Mouse (Mus musculus) forelimb bud, embryonic 11.5 days (tissue): ENCODE results near the gene Chrnb2.
"Not testable (repeated sequence)": the region's sequence is repeated elsewhere in the genome, so short reads cannot be mapped to it uniquely, and the experiment has no call there.

Source experiments
- DNase-seq: peaks from one replicate; pipeline ENCODE4 v3.0.0-alpha.2; 2012; ENCODE audit warnings: low read depth, low spot score

Chrnb2 gene

DNA sequence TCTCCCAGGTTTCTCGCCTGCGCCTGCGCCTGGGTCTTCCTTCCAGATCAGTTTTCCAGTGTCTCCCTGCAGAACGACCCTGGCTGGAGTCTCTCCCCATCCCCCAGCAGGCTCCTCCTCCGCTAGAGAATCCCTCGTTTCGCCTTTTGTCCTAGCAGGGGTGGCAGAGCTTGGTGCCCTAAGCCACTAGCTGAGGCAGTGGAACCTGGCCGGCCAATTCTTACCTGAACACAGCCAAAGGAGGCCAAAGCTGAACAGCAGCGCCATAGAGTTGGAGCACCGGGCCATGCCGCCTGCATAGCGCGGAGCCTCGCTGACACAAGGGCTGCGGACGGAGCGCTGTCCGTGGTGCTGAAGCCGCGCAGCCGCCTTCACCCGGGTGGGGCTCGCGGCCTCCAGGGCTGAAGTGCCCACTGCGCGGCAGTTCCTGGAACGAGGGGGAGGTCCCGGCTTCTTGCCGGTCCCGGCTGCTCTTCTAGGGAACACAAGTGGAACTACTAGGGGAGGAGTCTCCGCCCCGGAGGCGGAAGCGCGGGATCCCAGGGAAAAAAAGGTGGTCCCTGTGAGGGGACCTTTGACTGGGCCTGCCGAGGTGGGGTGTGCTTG lies at the start of gene Chrnb2:
Gene Chrnb2, minus strand, starts transcription at position 514 of the 606 bp plus-strand sequence.
- DNase-seq = peak; percentile 90

DNA sequence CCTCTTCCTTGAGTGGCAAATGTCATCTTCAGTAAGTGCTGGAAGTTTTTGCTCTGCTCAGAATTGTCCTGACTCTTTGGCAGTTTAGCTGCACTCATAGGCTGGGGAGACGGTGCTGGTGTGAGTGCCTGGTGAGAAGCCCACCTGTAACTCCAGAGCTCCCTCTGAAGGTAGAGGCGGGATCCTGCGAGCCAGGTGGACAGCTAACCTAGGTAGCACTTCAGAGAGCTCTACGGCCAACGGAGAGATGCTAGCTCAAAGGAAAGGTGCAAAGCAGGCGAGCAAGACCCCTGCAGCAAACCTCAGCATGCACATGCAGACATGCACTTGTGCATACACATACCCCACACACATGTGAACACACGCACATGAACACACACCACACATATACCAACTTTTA lies 49.6 kb upstream of the Chrnb2 start:
- DNase-seq = no peak

DNA sequence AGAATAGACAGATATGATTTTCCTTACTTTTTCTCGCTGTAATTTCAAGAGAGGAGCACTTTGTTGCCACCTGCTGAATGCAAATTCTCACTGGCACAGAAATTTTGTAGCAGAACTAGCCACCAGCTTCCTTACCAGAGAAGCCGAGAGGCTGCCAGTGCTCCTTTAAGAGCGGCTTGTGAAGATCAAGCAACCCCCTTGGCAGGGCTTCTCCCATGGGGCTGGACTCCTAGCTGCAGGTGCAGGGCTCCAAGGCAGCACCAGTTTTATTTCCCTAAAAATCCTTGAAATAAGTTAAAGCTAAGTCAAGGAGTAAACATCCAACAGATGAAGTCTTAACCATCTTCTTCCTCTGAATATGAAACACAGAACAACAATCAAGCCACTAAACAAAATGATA lies 47.7 kb upstream of the Chrnb2 start:
- DNase-seq = no peak

DNA sequence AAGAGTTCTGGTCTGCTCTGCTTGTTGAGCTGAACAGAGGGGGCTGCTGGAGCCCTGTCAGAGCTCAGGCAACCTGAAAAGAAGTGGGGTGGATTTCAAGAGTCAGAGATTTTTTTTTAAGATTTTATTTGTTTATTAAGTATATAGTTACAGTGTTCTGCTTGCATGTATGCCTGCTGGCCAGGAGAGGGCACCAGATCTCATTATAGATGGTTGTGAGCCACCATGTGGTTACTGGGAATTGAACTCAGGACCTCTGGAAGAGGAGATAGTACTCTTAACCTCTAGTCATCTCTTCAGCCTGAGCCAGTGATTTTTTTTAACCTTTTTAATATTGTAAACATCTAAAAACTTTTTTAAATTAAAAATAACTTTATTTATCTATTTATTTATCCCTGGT lies 46.4 kb upstream of the Chrnb2 start:
- no peak for DNase-seq

DNA sequence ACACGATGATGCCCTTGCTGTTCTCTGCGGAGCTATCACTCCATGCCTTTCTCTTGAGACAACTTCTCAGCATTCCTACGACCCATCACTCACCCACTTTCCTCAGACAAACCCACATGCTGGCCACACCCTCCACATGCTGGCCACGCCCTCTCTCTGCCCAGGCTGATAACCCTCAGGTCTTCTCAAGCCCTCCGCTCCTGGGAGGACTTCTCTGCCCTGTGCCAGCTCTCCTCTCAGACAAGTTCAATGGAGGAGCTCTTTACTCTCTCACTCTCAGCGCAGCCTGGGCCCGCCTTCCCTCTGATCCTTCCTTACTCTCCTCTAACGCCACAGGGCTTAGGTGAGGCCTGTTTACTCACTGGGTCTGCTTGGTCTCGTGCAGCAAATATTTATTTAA lies 44.2 kb upstream of the Chrnb2 start:
- DNase-seq = no peak

DNA sequence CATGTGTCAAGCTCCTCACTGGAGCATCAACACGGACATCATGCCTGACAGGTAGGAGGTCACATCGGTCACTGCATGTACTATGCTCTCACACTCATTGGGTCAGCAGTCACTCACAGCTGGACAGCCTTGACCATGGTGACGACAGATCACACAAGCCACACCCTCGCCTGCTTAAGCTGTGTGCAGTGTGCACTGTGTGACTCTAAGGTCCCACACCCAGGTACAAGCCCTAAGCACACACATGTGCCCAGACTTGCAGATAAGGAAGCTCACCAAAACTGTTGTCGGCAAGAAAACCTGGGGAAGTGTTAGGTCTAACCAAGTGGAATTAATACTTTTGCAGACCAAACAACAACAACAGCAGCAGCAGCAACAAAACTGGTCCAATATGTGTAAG lies 43.4 kb upstream of the Chrnb2 start:
- no peak for DNase-seq

DNA sequence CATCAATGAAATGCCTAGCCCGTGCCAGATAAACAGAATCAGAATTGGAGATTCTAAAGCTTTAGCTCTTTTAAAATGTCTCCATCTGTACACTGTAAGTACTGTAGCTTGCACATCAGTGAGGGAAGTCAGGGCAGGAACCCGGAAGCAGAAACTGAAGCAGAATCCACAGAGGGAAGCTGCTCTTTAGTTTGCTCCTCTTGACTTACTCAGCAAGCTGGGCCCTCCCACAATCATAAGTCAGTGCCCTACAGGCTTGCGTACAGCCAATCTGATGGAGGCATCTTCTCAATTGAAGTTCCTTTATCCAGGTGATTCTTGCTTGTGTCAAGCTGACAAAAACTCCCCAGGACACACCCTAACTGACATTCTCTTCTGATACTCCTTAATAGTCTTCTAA lies 42.7 kb upstream of the Chrnb2 start:
- DNase-seq = no peak

DNA sequence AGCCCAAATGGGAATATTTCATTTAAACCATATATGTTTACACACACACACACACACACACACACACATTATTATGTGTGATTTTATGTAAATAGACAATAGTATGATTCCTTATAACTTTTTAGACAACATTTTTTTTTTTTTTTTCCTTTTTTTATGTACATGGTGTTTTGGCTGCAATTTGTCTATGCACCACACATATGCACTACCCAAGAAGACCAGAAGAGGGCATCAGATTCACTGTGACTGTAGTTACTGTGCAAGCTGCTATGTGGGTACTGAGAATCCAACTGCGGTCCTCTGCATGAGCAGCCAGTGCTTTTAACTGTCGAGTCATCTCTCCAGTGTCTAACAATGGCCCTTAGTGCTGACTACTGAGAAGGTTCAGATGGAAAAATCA lies 42.3 kb upstream of the Chrnb2 start:
- DNase-seq = no peak

DNA sequence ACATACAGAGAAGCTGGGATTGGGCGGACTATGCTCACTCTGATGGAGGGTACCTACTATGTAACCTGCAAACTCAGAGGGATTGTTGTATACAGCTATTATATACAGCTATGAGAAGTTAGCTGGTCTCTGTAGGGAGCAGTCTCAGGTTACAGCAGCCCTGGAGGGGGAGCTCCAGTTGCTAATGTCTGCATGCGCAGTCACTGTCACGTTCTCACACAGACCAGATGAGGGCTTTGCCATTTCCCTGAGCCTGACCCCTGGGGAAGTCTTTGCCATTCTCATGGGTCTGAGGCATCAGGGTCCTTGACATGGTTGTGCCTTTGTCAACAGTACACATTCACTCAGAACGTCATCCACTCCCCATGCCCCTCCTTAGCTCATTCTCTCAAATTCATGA lies 40.7 kb upstream of the Chrnb2 start:
- no peak for DNase-seq

DNA sequence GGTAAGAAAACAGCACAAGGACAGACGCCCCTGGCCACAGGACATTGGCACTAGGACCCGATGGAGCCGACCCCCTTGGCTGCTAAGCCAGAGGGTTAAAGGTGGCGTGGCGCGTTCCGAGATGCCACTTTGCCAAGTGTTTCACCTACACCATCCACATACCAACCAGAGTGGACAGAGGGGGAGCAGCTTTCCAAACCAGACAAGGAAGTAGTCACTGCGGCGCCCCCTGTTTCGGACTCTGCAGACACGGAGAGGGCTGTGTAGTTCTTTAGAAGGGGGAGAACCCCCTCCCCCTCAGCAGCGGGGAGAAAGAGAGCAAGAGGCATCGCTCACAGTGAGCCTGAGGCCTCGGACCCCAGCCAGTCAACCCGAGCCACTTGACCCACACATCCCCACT lies 38.4 kb upstream of the Chrnb2 start:
- no peak for DNase-seq

DNA sequence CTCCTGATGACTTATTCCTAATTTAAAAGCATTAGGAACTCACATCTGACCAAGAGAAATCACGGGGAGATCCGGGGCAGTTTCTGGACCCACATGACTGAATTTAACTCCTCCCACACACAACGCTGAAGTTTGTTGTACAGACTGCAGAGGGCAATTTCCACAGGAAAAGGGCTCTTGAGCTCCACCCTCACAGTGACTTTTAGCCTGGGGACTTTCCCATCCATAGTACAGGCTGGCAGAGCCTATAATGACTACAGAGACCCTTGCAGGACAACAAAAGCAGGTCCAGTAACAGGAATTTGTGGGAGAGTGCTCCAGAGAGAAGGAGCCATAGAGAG lies 37.0 kb upstream of the Chrnb2 start:
- no peak for DNase-seq

DNA sequence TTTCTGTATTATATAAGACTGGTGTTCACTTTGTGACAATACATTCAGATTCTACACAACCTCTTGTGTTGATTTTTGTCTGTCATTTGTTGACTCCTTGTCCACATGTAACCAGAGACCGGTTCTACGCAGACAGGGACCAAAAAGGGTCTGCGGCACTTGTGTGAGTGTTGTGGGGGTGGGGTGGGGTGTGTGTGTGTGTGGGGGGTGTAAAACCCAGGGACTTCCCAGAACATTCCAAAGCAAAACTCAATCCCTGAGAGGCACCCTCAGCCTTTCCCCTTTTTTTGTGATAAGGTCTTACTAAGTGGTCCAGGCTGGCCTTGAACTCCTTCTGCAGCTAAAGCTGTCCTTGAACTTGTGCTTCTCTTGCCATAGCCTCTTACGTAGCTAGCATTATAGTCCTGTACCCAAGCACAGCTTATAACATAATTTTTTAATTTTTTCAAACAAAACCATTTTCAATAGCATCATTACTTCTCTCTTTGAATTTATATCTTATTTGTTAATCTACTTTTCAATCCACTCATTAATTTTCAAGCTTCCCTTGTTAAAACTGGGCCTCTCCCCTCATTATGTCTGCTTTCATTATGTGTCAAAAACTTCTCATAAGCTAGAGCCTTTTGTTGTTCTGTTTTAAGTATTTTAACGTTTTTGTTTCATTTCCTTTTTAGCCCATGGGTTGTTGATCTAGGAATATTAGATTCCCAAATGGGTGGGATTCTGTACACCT lies 36.5 kb upstream of the Chrnb2 start:
- DNase-seq = no peak

DNA sequence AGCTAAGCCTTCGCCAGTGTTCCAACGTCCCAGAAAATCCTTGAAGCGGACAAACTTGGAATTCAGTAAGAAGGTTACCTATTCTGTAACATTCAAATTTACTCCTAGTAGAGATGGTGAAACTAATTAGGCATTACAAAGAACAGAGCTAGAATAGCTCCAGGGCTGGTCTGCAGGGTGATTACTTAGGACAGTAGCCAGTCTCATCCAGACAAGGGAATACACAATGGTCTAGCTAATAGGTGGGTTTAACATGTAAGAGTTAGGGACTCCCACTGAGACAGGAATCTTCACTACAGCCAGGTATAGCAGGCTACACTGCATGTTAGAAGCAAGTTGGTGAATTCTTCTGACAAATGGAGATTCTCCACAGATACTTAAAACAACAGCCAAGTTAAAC lies 35.6 kb upstream of the Chrnb2 start:
- DNase-seq = not testable (repeated sequence)

DNA sequence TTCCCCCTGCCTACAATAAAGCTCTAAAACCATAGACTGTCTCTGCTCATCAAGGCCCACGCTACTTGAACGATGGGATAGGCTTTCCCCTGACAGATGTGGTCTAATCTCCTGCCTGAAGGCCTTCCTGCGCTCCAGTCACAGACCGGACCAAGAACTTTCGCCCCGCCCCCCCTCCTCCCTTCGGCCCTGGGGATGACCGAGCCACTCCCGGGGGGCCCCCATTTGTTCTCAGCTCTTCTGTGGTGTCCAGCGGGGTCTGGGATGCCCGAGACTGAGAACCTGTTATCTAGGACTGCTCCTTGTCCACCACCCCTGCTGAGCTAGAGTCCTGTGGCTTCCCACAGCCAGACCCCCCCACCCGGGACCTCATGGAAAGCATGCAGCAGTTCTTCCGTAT lies 35.0 kb upstream of the Chrnb2 start:
- no peak for DNase-seq

DNA sequence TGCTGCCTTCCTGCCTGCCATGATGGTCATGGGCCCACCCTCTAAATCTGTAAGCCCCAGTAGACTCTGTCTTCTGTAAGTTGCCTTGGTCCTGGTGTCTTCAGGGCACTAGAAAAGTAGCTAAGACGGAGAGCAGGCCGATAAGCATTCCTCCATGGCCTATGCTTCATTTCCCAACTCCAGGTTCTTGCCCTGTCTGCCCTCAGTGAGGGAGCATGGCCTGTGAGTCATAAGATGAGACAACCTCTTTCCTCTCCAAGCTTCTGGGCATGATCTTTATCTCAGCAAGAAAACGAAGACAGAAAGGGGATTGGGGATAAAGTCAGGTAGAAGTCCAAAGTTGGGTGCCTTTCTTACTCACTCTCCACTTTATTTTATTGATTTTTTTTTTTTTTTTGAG lies 34.1 kb upstream of the Chrnb2 start:
- DNase-seq = no peak

DNA sequence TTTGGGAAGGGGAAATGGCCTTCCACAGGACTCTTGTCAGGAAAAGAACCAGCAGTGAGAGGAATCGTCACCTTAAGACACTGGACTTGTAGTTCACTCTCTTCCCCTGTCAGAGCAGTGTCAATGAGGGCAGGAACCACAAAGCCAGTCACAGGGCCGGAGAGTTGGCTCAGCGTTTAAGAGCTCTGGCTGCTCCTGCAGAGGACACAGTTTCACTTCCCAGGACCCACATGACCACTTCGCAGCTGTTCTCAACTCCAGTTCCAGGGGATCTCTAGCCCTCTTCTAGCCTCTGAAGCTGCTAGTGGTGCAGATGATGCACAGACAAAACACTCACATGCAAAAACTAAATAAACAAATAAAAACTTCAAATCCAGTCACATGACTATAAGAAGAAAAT lies 31.9 kb upstream of the Chrnb2 start:
- DNase-seq = no peak

DNA sequence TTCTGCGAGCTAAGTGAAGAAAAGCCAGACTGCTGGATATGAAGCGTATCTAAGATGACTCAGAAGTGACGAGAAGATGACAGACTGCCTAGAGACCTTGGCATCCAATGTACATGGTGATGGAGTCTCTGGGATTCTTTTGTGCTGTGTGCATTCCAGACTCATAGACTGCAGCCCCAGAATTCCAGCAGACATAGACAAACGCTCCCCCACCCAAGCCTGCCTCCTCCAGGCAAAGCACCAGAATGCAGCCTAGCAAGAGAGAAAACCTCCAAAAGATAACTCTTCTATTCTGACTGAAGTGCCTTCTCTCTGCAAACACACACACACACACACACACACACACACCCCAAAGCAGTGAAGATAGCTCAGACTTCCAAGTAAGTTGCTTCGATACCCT lies 31.3 kb upstream of the Chrnb2 start:
- DNase-seq = no peak

DNA sequence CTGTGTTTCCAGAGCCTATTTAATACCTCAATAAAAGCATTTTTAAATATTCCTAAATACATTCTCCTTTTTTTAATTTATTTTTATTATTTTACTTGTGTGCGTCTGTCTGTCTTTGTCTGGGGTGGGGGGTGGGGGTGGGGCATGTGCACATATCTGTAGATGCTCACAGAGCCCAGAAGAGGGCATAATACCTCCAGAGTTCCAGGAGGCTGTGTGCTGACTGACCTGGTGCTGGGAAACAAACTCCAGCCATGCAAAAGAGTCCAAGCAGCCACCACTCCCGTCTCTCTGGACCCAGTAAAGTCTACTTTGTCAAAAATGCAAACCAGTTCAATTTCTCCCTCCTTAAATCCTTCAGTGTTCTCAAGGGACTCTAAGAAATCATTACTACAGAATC lies 30.2 kb upstream of the Chrnb2 start:
- no peak for DNase-seq

DNA sequence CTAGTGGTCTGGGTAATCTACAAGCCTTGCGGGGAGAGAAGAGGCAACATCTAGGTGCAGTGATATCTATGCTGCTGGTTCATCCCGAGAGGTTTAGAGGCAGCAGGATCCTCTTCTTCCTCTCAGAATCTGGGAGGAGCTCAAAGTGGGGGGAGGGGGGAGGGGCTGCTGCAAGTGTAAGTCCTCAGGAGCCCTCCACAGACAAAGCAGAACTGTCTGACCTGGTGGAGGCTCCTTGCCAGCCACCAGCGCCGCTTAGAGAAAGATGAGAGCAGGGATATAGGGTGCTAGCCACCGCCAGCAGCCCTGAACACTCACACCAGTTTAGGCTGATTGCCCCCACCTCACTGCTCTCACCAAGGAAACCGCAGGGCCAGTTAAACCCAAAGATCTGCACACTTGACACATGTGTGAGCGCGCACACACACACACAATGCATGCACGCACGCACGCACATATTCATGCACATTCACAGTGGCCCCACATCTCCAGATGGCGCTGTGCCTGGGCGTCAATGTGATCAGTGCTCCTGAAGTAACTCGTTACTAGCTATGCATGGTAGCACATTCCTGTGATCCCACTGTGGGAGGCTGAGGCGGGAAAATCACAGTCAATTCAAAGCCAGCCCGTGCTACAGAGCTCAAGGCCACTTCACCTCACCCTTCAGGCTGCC lies 24.4 kb upstream of the Chrnb2 start:
- DNase-seq = no peak

DNA sequence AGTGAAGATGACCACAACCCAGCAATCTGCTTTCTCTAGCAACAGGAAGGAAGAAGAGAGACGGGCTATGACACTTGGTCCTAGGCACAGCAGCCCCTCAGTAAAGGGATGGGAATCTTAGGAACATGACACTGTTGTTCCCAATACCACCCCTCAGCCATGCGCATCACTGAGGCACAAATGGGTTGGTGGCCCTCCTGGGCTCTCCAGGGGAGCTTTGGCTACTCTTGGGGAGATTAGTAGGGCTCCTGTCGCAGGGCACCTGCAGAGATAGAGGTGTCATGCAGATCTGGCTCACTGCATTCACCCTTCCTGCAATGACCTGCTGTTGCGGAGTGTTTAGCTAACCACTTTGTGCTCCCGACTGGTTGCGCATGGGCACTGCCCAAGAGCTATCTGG lies 21.8 kb upstream of the Chrnb2 start:
- no peak for DNase-seq

DNA sequence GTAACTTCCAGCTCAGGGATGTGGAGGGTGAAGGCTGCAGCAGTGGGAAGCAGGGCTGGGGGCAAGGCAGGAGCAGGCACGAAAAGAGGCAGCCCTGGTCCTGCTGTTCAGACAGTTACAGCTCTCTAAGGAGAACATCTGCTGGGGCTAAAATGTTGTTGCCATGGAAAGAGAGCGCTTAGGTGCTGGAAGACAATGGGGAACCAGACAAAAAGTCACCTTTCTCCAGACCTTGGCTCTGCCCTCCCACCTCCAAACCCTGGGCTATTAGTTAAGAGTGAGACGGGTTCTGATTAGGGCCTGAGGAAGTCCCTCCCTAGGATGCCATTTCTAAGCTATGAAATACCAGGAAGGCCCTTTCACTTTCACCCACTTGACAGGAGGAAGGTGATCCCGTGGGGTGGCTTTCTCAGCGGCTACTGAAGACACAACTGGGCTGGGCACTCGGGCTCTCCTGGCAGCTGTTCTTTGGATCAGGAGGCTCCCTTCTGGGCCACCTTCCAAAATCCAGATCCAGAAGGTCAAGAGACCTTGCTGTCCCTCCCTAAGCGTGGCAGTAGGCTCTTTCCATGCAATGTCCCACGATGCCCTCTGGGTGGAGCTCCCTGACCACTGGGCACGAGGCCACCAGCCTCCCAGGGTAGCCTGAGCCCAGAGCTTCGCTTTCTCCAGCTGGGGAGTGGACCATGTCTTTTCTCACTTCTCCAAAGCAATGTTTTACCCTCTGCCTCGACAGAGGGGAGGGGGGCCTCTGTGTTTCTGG lies 20.7 kb upstream of the Chrnb2 start:
- DNase-seq = peak; percentile 44

DNA sequence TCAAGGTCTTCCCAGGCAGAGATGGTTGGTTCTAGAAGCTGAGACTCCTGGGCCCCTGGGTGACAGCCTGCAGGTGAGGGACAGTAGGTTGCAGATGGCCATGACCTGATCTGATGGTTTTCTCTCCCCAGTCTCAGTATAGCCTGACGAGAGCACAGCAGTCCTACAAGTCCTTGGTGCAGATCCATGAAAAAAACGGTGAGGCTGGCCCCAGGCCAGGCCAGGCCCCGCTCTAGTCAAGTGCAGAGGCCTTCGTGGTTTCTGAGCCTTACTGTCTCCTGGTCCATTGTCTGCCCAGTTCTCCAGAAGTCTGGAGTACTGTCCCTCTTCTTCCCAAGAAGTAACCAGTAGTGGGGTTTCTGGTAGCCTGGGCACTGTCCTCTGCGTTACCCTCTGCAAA lies 17.2 kb upstream of the Chrnb2 start:
- DNase-seq = no peak

DNA sequence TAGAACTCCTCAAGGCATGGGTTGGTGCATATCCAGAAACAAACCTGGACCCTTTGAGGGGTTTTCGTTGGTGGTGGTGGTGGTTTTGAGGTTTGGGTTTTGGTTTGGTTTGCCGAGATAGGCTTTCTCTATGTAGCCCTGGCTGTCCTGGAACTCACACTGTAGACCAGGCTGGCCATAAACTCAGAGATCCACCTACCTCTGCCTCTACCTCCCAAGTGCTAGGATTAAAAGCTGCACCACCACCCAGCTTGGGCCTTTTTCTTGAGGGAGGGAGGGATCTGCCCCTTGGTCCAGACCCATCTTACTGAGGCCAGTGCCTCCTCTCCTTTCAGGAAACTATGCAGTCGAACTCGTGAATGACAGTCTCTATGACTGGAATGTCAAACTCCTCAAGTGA lies 15.7 kb upstream of the Chrnb2 start:
- no peak for DNase-seq
